Mouse (Mus musculus): Measurements from ENCODE around the gene Podxl2.

DNA sequence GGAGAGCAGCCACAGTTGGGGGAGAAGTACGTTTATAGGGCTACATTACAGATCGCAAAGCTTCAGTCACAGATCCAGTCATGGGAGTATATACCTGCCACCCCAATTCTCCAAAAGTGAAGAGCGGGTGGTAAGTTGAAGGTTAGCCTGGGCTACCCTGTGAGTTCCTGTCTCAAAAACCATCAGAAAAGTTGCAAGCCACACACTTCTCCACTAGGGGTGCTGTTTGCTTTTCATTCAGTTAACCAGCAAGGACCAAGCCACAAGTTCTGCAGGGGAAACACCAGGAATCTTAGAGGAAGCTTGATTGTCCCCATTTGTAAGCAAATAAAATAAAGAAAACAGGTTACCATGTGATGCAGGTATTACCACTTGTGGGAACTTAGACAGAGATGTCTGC is 62.0 kb downstream of the Podxl2 start:
- TF ChIP-seq POLR2A (IDR thresholded peaks at IDR 0.05; ENCODE audit: insufficient read length, low read depth) (no peak), POLR2AphosphoS2 (IDR thresholded peaks at IDR 0.05; ENCODE audit: insufficient read length, low read depth) (no peak), MAX (IDR thresholded peaks at IDR 0.05; ENCODE audit: low read depth) (no peak), SRF (IDR thresholded peaks at IDR 0.05; ENCODE audit: control insufficient read depth, insufficient read length, low read depth) (no peak), TCF12 (IDR thresholded peaks at IDR 0.05; ENCODE audit: insufficient read depth, poor library complexity, severe bottlenecking) (no peak), E2F4 (IDR thresholded peaks at IDR 0.05; ENCODE audit: insufficient read depth) (no peak), USF1 (IDR thresholded peaks at IDR 0.05; ENCODE audit: low read depth) (no peak)
